Mouse (Mus musculus): ENCODE measurements around the gene Cyfip2.

DNA sequence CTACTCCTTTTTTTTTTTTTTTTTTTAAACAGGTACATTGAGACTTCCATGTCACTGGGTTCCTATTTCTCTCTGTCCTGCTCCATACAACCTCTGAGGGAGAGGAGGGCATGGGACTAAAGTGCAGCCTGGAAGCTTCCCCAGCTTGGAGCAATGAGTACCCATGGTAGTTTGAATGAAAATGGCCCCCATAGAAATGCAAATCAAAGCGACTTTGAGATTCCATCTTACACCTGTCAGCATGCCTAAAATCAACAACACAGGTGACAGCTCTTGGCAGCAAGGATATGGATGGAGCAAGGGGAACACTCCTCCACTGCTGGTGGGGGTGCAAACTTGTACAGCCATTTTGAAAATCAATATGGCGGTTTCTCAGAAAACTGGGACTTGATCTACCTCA is 57.4 kb downstream of the Cyfip2 start:
- TF ChIP-seq CTCF (IDR thresholded peaks at IDR 0.05) (no peak), EP300 (IDR thresholded peaks at IDR 0.05) (no peak)
